35 mouse cellular contexts compared by ENCODE assay signal in genomic region chr5:103181622-103182021, GRCm38 (mm10). TPM values are rescaled to one million over a fixed set of nuclear protein-coding genes. Genes with fewer than 3 reads are reported as not detected.
"Had no signal": no experiment of that assay in that cellular context is flagged by ENCODE, and none has a peak within 500 bp of the region (broad histone marks: within the 10 kb centered on the region; RNA-seq: fewer than 3 reads in every experiment).

No protein-coding gene starts in this region.

- H3K4me1 ChIP-seq: intestine, embryonic 15.5 days; kidney, embryonic 15.5 days had no signal

- H3K36me3 ChIP-seq: heart, embryonic 10.5 days; heart, embryonic 12.5 days; heart, embryonic 13.5 days; heart, embryonic 15.5 days; hindbrain, embryonic 12.5 days; hindbrain, embryonic 15.5 days; intestine, embryonic 15.5 days; kidney, embryonic 15.5 days had no signal

- H3K9me3 ChIP-seq: heart, embryonic 15.5 days; intestine, embryonic 15.5 days; kidney, embryonic 15.5 days had no signal

- H3K4me2 ChIP-seq: heart, embryonic 11.5 days; heart, embryonic 12.5 days; heart, embryonic 13.5 days; heart, embryonic 15.5 days; hindbrain, embryonic 12.5 days; hindbrain, embryonic 13.5 days; hindbrain, embryonic 14.5 days; hindbrain, embryonic 15.5 days; intestine, embryonic 15.5 days; kidney, embryonic 15.5 days had no signal

- H3K4me3 ChIP-seq: heart, embryonic 10.5 days; heart, embryonic 12.5 days; heart, embryonic 13.5 days; heart, embryonic 15.5 days; hindbrain, embryonic 10.5 days; hindbrain, embryonic 12.5 days; hindbrain, embryonic 13.5 days; hindbrain, embryonic 15.5 days; intestine, embryonic 15.5 days; kidney, embryonic 15.5 days; layer of hippocampus, adult 2 months had no signal

- H3K27ac ChIP-seq: heart, embryonic 10.5 days; heart, embryonic 13.5 days; heart, embryonic 15.5 days; hindbrain, embryonic 10.5 days; hindbrain, embryonic 12.5 days; hindbrain, embryonic 13.5 days; hindbrain, embryonic 14.5 days; hindbrain, embryonic 15.5 days; hindbrain, postnatal 0 days; intestine, embryonic 15.5 days; kidney, embryonic 15.5 days; kidney, postnatal 0 days; layer of hippocampus, adult 2 months had no signal

- H3K27me3 ChIP-seq: heart, embryonic 12.5 days; heart, embryonic 13.5 days; heart, embryonic 15.5 days; hindbrain, embryonic 12.5 days; hindbrain, embryonic 13.5 days; hindbrain, embryonic 15.5 days; intestine, embryonic 15.5 days; kidney, embryonic 15.5 days had no signal

- DNase-seq: heart, postnatal 10 days; heart, postnatal 14 days; heart, postnatal 36 days; kidney, adult 11 months; kidney, adult 18-20 months; kidney, adult 2 months; kidney, adult 8-10 months; kidney, adult 9 months; kidney, postnatal 10 days; kidney, postnatal 14 days; kidney, postnatal 25 days; kidney, postnatal 36 days; kidney, postnatal 4 days; layer of hippocampus, adult 9-11 months; layer of hippocampus, postnatal 36 days had no signal

- H3K9ac ChIP-seq: heart, embryonic 12.5 days; heart, embryonic 13.5 days; heart, embryonic 15.5 days; hindbrain, embryonic 12.5 days; hindbrain, embryonic 13.5 days; hindbrain, embryonic 14.5 days; hindbrain, embryonic 15.5 days; intestine, embryonic 15.5 days; kidney, embryonic 15.5 days had no signal

- ATAC-seq: hindbrain, embryonic 16.5 days; hindbrain, postnatal 0 days; inflammation-experienced regulatory T-cells, adult 6 months; intestine, embryonic 15.5 days; intestine, embryonic 16.5 days; intestine, postnatal 0 days had no signal

RNA-seq across cellular contexts. Expression of gene Mapk10, which starts 29.5 kb away (rescaled TPM):
- total RNA-seq: hematopoietic stem cell, adult 5-6 weeks had no signal
- polyA plus RNA-seq: inflammation-experienced regulatory T-cells, adult 6 months had no signal
